8 mouse cellular contexts compared by ENCODE assay signal in the genomic region with DNA sequence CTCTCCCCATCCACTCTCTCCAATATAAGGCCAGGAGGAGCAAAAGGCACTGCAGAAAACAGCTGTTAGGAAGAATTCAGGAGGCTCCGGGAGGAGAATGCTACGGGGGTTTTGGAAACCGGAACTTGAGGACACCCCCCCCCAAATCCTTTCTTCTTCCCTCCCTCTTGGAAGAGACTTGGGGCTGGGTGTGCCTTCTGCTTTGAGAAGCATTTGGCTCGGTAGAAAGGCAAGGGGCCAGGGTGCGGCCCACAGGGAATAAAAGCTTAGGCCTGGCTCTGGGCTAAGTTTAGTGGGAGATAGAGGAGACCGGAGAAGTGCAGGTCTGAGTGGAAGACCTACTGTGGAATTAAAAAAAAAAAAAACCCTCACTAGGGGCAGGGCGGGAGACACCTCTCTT.
A peak's percentile ranks its signal among the peaks of the same experiment; 100 is the strongest.
DNase-seq lines count a peak whose midpoint lies in the region; ATAC-seq and TF ChIP-seq lines count a peak whose summit lies in the region.

No protein-coding gene starts in this region.

- H3K4me1 ChIP-seq in intestine, embryonic 14.5 days (replicated peaks; ENCODE audit: control insufficient read depth, insufficient read depth, low read length): peaks cover 18% of the 10 kb centered on the region
- H3K4me1 ChIP-seq in liver, postnatal 0 days (ENCODE audit: insufficient read depth): peaks cover 27% of the 10 kb centered on the region
- peaks cover 4% of the 10 kb centered on the region for H3K4me1 ChIP-seq in olfactory bulb, adult 2 months (ENCODE audit: control insufficient read depth, insufficient read depth, low read length)

- no peak overlapping the region for H3K9ac ChIP-seq in intestine, embryonic 14.5 days (ENCODE audit: low read length)
- peak overlapping the region; percentile 94 for H3K9ac ChIP-seq in liver, postnatal 0 days (replicated peaks)

- TF ChIP-seq EP300 in liver, postnatal 0 days (IDR thresholded peaks at IDR 0.05; ENCODE audit: low read depth): no peak

- no peak for ATAC-seq in intestine, embryonic 14.5 days (replicated peaks; ENCODE audit: low FRiP score, low TSS enrichment, low read depth)
- no peak for ATAC-seq in liver, postnatal 0 days

- WGBS in intestine, embryonic 14.5 days: 13% methylated on average over 7 of the region's 7 CpGs
- WGBS in liver, postnatal 0 days (ENCODE audit: insufficient replicate concordance): 35% methylated on average over 7 of the region's 7 CpGs
- WGBS in olfactory bulb, adult 2 months: 3% methylated on average over 7 of the region's 7 CpGs

- H3K4me2 ChIP-seq in intestine, embryonic 14.5 days (ENCODE audit: low read length): peak overlapping the region; percentile 84
- peak overlapping the region; percentile 97 for H3K4me2 ChIP-seq in liver, postnatal 0 days (ENCODE audit: low read depth, low read length)

- no peaks in the 10 kb centered on the region for H3K9me3 ChIP-seq in intestine, embryonic 14.5 days (ENCODE audit: control insufficient read depth, low read length)
- no peaks in the 10 kb centered on the region for H3K9me3 ChIP-seq in liver, postnatal 0 days (ENCODE audit: low read length)

- H3K27me3 ChIP-seq in intestine, embryonic 14.5 days (replicated peaks; ENCODE audit: control insufficient read depth, insufficient read depth, low read length): 0 out of 2 replicates have a peak, but pooled peaks cover 4% of the 10 kb centered on the region
- H3K27me3 ChIP-seq in liver, postnatal 0 days (ENCODE audit: insufficient read depth, low read length): no peaks in the 10 kb centered on the region

- H3K36me3 ChIP-seq in intestine, embryonic 14.5 days (ENCODE audit: control insufficient read depth, insufficient read depth, low read length): no peaks in the 10 kb centered on the region
- peaks cover 6% of the 10 kb centered on the region for H3K36me3 ChIP-seq in liver, postnatal 0 days (replicated peaks; ENCODE audit: insufficient read depth, low read length)

- no peak for TF ChIP-seq CTCF in liver, postnatal 0 days (IDR thresholded peaks at IDR 0.05; ENCODE audit: low read depth)
- TF ChIP-seq CTCF in olfactory bulb, adult 2 months (IDR thresholded peaks at IDR 0.05; ENCODE audit: insufficient read depth, low read depth, low read length): no peak

- DNase-seq in embryo, embryonic 10.5 days (ENCODE audit: low spot score): peak; percentile 18
- no peak for DNase-seq in embryo, embryonic 10 days (ENCODE audit: low spot score)
- DNase-seq in cerebellum, adult 9-11 months: peak; percentile 69
- DNase-seq in gastrocnemius, postnatal 25 days: peak; percentile 85
- DNase-seq in intestine, embryonic 14.5 days (ENCODE audit: low spot score): peak; percentile 58
- DNase-seq in liver, postnatal 0 days: peak; percentile 18
- no peak for DNase-seq in spleen, postnatal 10 days (ENCODE audit: low spot score in 2 of 2)

- no peak overlapping the region for H3K27ac ChIP-seq in intestine, embryonic 14.5 days (ENCODE audit: low read depth)
- H3K27ac ChIP-seq in liver, postnatal 0 days (ENCODE audit: low read depth): peak overlapping the region; percentile 99
- peak overlapping the region; percentile 99; the same call in 1 of the 2 replicates for H3K27ac ChIP-seq in olfactory bulb, adult 2 months (ENCODE audit: insufficient read depth, low read depth, low read length)

- H3K4me3 ChIP-seq in intestine, embryonic 14.5 days (ENCODE audit: low read depth, low read length): peak overlapping the region; percentile 74
- peak overlapping the region; percentile 94 for H3K4me3 ChIP-seq in liver, postnatal 0 days (ENCODE audit: low read depth, low read length)
- H3K4me3 ChIP-seq in olfactory bulb, adult 2 months (ENCODE audit: insufficient read depth, low read depth, low read length): peak overlapping the region; percentile 91

- TF ChIP-seq POLR2A in olfactory bulb, adult 2 months (IDR thresholded peaks at IDR 0.05; ENCODE audit: insufficient read depth, low read depth, low read length): no peak

Comparison
In these comparisons a context has a peak if more than half of its experiments do, and no peak if none do; other contexts are left out.
1. DNase-seq: peak in embryo, embryonic 10.5 days (single experiment), cerebellum, adult 9-11 months (single experiment), gastrocnemius, postnatal 25 days (single experiment), intestine, embryonic 14.5 days (single experiment) and liver, postnatal 0 days (single experiment); none in embryo, embryonic 10 days (single experiment) and spleen, postnatal 10 days (0 of 2).
2. Peak in every context shown above with its lines, with median percentiles within 50 percentile points of each other: H3K4me3 ChIP-seq.